Mouse (Mus musculus): Measurements from ENCODE around the gene Pgam2. TPM values are rescaled to one million over a fixed set of nuclear protein-coding genes. Genes with fewer than 3 reads are reported as not detected.

The Pgam2 gene
- polyA plus RNA-seq, 1 experiment from 2014 or later: 5.3 TPM

- DNase-seq (ENCODE audit: low spot score) (peak; percentile 41), ATAC-seq (replicated peaks; ENCODE audit: low FRiP score) (no peak)
- Histone ChIP-seq H3K27me3 (ENCODE audit: control insufficient read depth, insufficient read depth, low read length) (no peaks in the 10 kb centered on the region), H3K9ac (ENCODE audit: low read length) (no peak overlapping the region), H3K9me3 (ENCODE audit: control insufficient read depth, low read length) (no peaks in the 10 kb centered on the region), H3K4me3 (ENCODE audit: low read depth, low read length) (no peak overlapping the region), H3K36me3 (ENCODE audit: control insufficient read depth, insufficient read depth, low read length) (no peaks in the 10 kb centered on the region), H3K4me1 (replicated peaks; ENCODE audit: control insufficient read depth, insufficient read depth, low read length) (no peaks in the 10 kb centered on the region), H3K27ac (ENCODE audit: low read depth, low read length) (no peak overlapping the region), H3K4me2 (ENCODE audit: low read depth, low read length, severe bottlenecking) (no peak overlapping the region)
- WGBS: 92% methylated on average over 2 of the region's 2 CpGs
Measured at GRCm38 (mm10) chr11:5841751-5842150, 38.2 kb upstream of the Pgam2 start.

- ATAC-seq (replicated peaks; ENCODE audit: low FRiP score): no peak
- Histone ChIP-seq H3K36me3 (ENCODE audit: control insufficient read depth, insufficient read depth, low read length) (no peaks in the 10 kb centered on the region), H3K4me2 (ENCODE audit: low read depth, low read length, severe bottlenecking) (no peak overlapping the region), H3K9me3 (ENCODE audit: control insufficient read depth, low read length) (no peaks in the 10 kb centered on the region), H3K27ac (ENCODE audit: low read depth, low read length) (no peak overlapping the region), H3K27me3 (ENCODE audit: control insufficient read depth, insufficient read depth, low read length) (no peaks in the 10 kb centered on the region), H3K4me3 (ENCODE audit: low read depth, low read length) (no peak overlapping the region), H3K9ac (ENCODE audit: low read length) (no peak overlapping the region), H3K4me1 (replicated peaks; ENCODE audit: control insufficient read depth, insufficient read depth, low read length) (0 out of 2 replicates have a peak, but pooled peaks cover 1% of the 10 kb centered on the region)
- DNase-seq (ENCODE audit: low spot score): peak; percentile 48
- 83% methylated on average over 7 of the region's 7 CpGs for WGBS
Measured at GRCm38 (mm10) chr11:5840346-5840745, 36.8 kb upstream of the Pgam2 start.

GRCm38 (mm10) chr11:5837251-5838246, 34.0 kb upstream of the Pgam2 start, which contains the start of gene Polm:
TSS of gene Polm (minus strand) at chr11:5838016.
- DNase-seq (ENCODE audit: low spot score) (peak; percentile 95), ATAC-seq (replicated peaks; ENCODE audit: low FRiP score) (peak; percentile 97)
- WGBS: under 1% methylated on average over 62 of the region's 63 CpGs
- Histone ChIP-seq H3K27me3 (ENCODE audit: control insufficient read depth, insufficient read depth, low read length) (no peaks in the 10 kb centered on the region), H3K9ac (ENCODE audit: low read length) (peak within 1 kb of the TSS; percentile 68), H3K4me1 (replicated peaks; ENCODE audit: control insufficient read depth, insufficient read depth, low read length) (0 out of 2 replicates have a peak, but pooled peaks cover 1% of the 10 kb centered on the region), H3K4me3 (ENCODE audit: low read depth, low read length) (peak within 1 kb of the TSS; percentile 63), H3K4me2 (ENCODE audit: low read depth, low read length, severe bottlenecking) (peak within 1 kb of the TSS; percentile 84), H3K36me3 (ENCODE audit: control insufficient read depth, insufficient read depth, low read length) (no peaks in the 10 kb centered on the region), H3K9me3 (ENCODE audit: control insufficient read depth, low read length) (no peaks in the 10 kb centered on the region), H3K27ac (ENCODE audit: low read depth, low read length) (no peak within 1 kb of the TSS)

GRCm38 (mm10) chr11:5836126-5836525, 32.6 kb upstream of the Pgam2 start:
- peak; percentile 52 for DNase-seq (ENCODE audit: low spot score)
- no peak overlapping the region for H3K27ac ChIP-seq (ENCODE audit: low read depth, low read length)
- no peak overlapping the region for H3K9ac ChIP-seq (ENCODE audit: low read length)
- H3K4me2 ChIP-seq (ENCODE audit: low read depth, low read length, severe bottlenecking): no peak overlapping the region
- H3K27me3 ChIP-seq (ENCODE audit: control insufficient read depth, insufficient read depth, low read length): no peaks in the 10 kb centered on the region
- H3K4me1 ChIP-seq (replicated peaks; ENCODE audit: control insufficient read depth, insufficient read depth, low read length): 0 out of 2 replicates have a peak, but pooled peaks cover 1% of the 10 kb centered on the region
- no peak overlapping the region for H3K4me3 ChIP-seq (ENCODE audit: low read depth, low read length)
- H3K36me3 ChIP-seq (ENCODE audit: control insufficient read depth, insufficient read depth, low read length): no peaks in the 10 kb centered on the region; the same call in 1 of the 2 replicates
- 61% methylated on average over 1 of the region's 1 CpGs for WGBS
- ATAC-seq (replicated peaks; ENCODE audit: low FRiP score): no peak
- no peaks in the 10 kb centered on the region for H3K9me3 ChIP-seq (ENCODE audit: control insufficient read depth, low read length)

GRCm38 (mm10) chr11:5835057-5835456, 31.5 kb upstream of the Pgam2 start:
- H3K27me3 ChIP-seq (ENCODE audit: control insufficient read depth, insufficient read depth, low read length): no peaks in the 10 kb centered on the region
- H3K4me2 ChIP-seq (ENCODE audit: low read depth, low read length, severe bottlenecking): no peak overlapping the region
- no peak for ATAC-seq (replicated peaks; ENCODE audit: low FRiP score)
- WGBS: 86% methylated on average over 7 of the region's 7 CpGs
- no peaks in the 10 kb centered on the region; the same call in 1 of the 2 replicates for H3K36me3 ChIP-seq (ENCODE audit: control insufficient read depth, insufficient read depth, low read length)
- no peak overlapping the region for H3K27ac ChIP-seq (ENCODE audit: low read depth, low read length)
- H3K9ac ChIP-seq (ENCODE audit: low read length): no peak overlapping the region
- no peak overlapping the region for H3K4me3 ChIP-seq (ENCODE audit: low read depth, low read length)
- H3K4me1 ChIP-seq (replicated peaks; ENCODE audit: control insufficient read depth, insufficient read depth, low read length): 0 out of 2 replicates have a peak, but pooled peaks cover 1% of the 10 kb centered on the region
- no peak for DNase-seq (ENCODE audit: low spot score)
- H3K9me3 ChIP-seq (ENCODE audit: control insufficient read depth, low read length): no peaks in the 10 kb centered on the region

GRCm38 (mm10) chr11:5834506-5834905, 31.0 kb upstream of the Pgam2 start:
- no peaks in the 10 kb centered on the region for H3K27me3 ChIP-seq (ENCODE audit: control insufficient read depth, insufficient read depth, low read length)
- ATAC-seq (replicated peaks; ENCODE audit: low FRiP score) (no peak), DNase-seq (ENCODE audit: low spot score) (peak; percentile 35)
- H3K36me3 ChIP-seq (ENCODE audit: control insufficient read depth, insufficient read depth, low read length): no peaks in the 10 kb centered on the region; the same call in 1 of the 2 replicates
- 89% methylated on average over 9 of the region's 9 CpGs for WGBS
- no peaks in the 10 kb centered on the region for H3K9me3 ChIP-seq (ENCODE audit: control insufficient read depth, low read length)
- no peak overlapping the region for H3K4me3 ChIP-seq (ENCODE audit: low read depth, low read length)
- H3K9ac ChIP-seq (ENCODE audit: low read length): no peak overlapping the region
- H3K4me2 ChIP-seq (ENCODE audit: low read depth, low read length, severe bottlenecking): no peak overlapping the region
- no peak overlapping the region for H3K27ac ChIP-seq (ENCODE audit: low read depth, low read length)
- 0 out of 2 replicates have a peak, but pooled peaks cover 1% of the 10 kb centered on the region for H3K4me1 ChIP-seq (replicated peaks; ENCODE audit: control insufficient read depth, insufficient read depth, low read length)

GRCm38 (mm10) chr11:5829327-5829726, 25.8 kb upstream of the Pgam2 start:
- DNase-seq (ENCODE audit: low spot score) (no peak), ATAC-seq (replicated peaks; ENCODE audit: low FRiP score) (no peak)
- 90% methylated on average over 12 of the region's 12 CpGs for WGBS
- Histone ChIP-seq H3K4me2 (ENCODE audit: low read depth, low read length, severe bottlenecking) (no peak overlapping the region), H3K4me1 (replicated peaks; ENCODE audit: control insufficient read depth, insufficient read depth, low read length) (no peaks in the 10 kb centered on the region), H3K27me3 (ENCODE audit: control insufficient read depth, insufficient read depth, low read length) (no peaks in the 10 kb centered on the region), H3K9ac (ENCODE audit: low read length) (no peak overlapping the region), H3K36me3 (ENCODE audit: control insufficient read depth, insufficient read depth, low read length) (no peaks in the 10 kb centered on the region; the same call in 1 of the 2 replicates), H3K9me3 (ENCODE audit: control insufficient read depth, low read length) (no peaks in the 10 kb centered on the region), H3K27ac (ENCODE audit: low read depth, low read length) (no peak overlapping the region), H3K4me3 (ENCODE audit: low read depth, low read length) (no peak overlapping the region)

GRCm38 (mm10) chr11:5828509-5829191, 25.1 kb upstream of the Pgam2 start:
- Histone ChIP-seq H3K27ac (ENCODE audit: low read depth, low read length) (no peak overlapping the region), H3K4me3 (ENCODE audit: low read depth, low read length) (no peak overlapping the region), H3K9ac (ENCODE audit: low read length) (no peak overlapping the region), H3K36me3 (ENCODE audit: control insufficient read depth, insufficient read depth, low read length) (no peaks in the 10 kb centered on the region; the same call in 1 of the 2 replicates), H3K9me3 (ENCODE audit: control insufficient read depth, low read length) (no peaks in the 10 kb centered on the region), H3K27me3 (ENCODE audit: control insufficient read depth, insufficient read depth, low read length) (no peaks in the 10 kb centered on the region), H3K4me1 (replicated peaks; ENCODE audit: control insufficient read depth, insufficient read depth, low read length) (no peaks in the 10 kb centered on the region), H3K4me2 (ENCODE audit: low read depth, low read length, severe bottlenecking) (no peak overlapping the region)
- 94% methylated on average over 11 of the region's 11 CpGs for whole genome bisulfite sequencing
- ATAC-seq (replicated peaks; ENCODE audit: low FRiP score) (no peak), DNase-seq (ENCODE audit: low spot score) (no peak)

Data from forebrain, embryonic 11.5 days (tissue).